Mouse (Mus musculus) liver, embryonic 14.5 days (tissue): ENCODE results near the gene Sox2. TPM values are rescaled to one million over a fixed set of nuclear protein-coding genes. Genes with fewer than 3 reads are reported as not detected.

Experiments used
- ATAC-seq: fragments of 200-750 bp; cut with Nextera tagmentation; 2 replicates; pipeline ENCODE4 v1.8.0; 2017; ENCODE audit warnings: moderate number of reproducible peaks, mild to moderate bottlenecking, moderate library complexity; ENCODE audit not compliant: insufficient read depth
- DNase-seq, 3 experiments: peaks; one replicate each; pipeline ENCODE4 v3.0.0-alpha.2; 2012 to 2013; ENCODE audit warnings: low read depth in 3 of 3, low spot score in 3 of 3
- H3K27ac ChIP-seq: fragments of 300-500 bp; sonication (generic); 2 replicates; pipeline ENCODE4 v1.5.1; 2014; ENCODE audit warnings: moderate library complexity, mild to moderate bottlenecking, control low read depth, inconsistent platforms
- H3K27me3 ChIP-seq: fragments of 300-500 bp; sonication (generic); 2 replicates; pipeline ENCODE4 v1.6.1; 2014; ENCODE audit warnings: mild to moderate bottlenecking, low read length, moderate library complexity; ENCODE audit not compliant: control insufficient read depth, insufficient read depth
- H3K36me3 ChIP-seq: fragments of 300-500 bp; sonication (generic); replicated peaks from 2 replicates; pipeline ENCODE4 v1.6.1; 2014; ENCODE audit warnings: low read depth; ENCODE audit not compliant: control insufficient read depth, insufficient read depth
- H3K4me1 ChIP-seq, 2 experiments: fragments of 200-500 bp in 1 of 2; fragments of 300-500 bp in 1 of 2; sonication (generic) in 1 of 2; replicated peaks; 2 replicates each; pipeline ENCODE4 v1.6.1; 2012 to 2014; ENCODE audit warnings: antibody characterized with exemption in 1 of 2, inconsistent platforms in 1 of 2, low read length in 1 of 2; ENCODE audit not compliant: control insufficient read depth in 2 of 2, insufficient read depth in 2 of 2
- H3K4me2 ChIP-seq: fragments of 300-500 bp; sonication (generic); 2 replicates; pipeline ENCODE4 v1.6.1; 2014; ENCODE audit warnings: low read depth, mild to moderate bottlenecking, control low read depth, moderate library complexity
- H3K4me3 ChIP-seq, 2 experiments: fragments of 200-500 bp in 1 of 2; fragments of 300-500 bp in 1 of 2; sonication (generic) in 1 of 2; 2 replicates each; pipeline ENCODE4 v1.5.1; 2012 to 2014; ENCODE audit warnings: low read depth in 2 of 2, low read length in 2 of 2, mild to moderate bottlenecking in 2 of 2, control low read depth in 1 of 2, inconsistent platforms in 1 of 2, moderate library complexity in 1 of 2; ENCODE audit not compliant: insufficient read depth in 1 of 2
- H3K9ac ChIP-seq: fragments of 300-500 bp; sonication (generic); replicated peaks from 2 replicates; pipeline ENCODE4 v1.6.1; 2014; ENCODE audit warnings: mild to moderate bottlenecking, control low read depth, moderate library complexity
- H3K9me3 ChIP-seq: fragments of 300-500 bp; sonication (generic); 2 replicates; pipeline ENCODE4 v1.6.1; 2016; ENCODE audit warnings: low read length, mixed read lengths; ENCODE audit not compliant: control insufficient read depth
- CTCF ChIP-seq: IDR thresholded peaks from 2 replicates; pipeline ENCODE4 v1.5.1; 2016; ENCODE audit warnings: antibody characterized with exemption, low read depth, control low read depth
- EP300 ChIP-seq: IDR thresholded peaks from 2 replicates; pipeline ENCODE4 v1.6.1; 2016; ENCODE audit warnings: antibody characterized with exemption, low read depth
- WGBS: fragments of 180-500 bp; shearing (Covaris S2); extraction: QIAGEN DNeasy Blood & Tissue Kit; methylation state at CpG from one replicate; pipeline ENCODE4 v1.1.7; 2014; ENCODE audit not compliant: insufficient replicate concordance; 5-methylcytosine and 5-hydroxymethylcytosine counted together
- polyA plus RNA-seq, 2 experiments: library from polyadenylated mRNA; depleted of rRNA in 1 of 2; stranded (reverse) in 1 of 2; unstranded in 1 of 2; fragments of >200 nt; fragmentation: Nextera tagmentation in 1 of 2; extraction: Ambion mirVana in 1 of 2; gene quantifications; 2 replicates each; pipeline versions ENCODE4 v1.2.1 to v1.2.3; 2012 to 2014

The Sox2 gene
- polyA plus RNA-seq, 2 experiments, result 0.06 TPM; not detected in 1

DNA sequence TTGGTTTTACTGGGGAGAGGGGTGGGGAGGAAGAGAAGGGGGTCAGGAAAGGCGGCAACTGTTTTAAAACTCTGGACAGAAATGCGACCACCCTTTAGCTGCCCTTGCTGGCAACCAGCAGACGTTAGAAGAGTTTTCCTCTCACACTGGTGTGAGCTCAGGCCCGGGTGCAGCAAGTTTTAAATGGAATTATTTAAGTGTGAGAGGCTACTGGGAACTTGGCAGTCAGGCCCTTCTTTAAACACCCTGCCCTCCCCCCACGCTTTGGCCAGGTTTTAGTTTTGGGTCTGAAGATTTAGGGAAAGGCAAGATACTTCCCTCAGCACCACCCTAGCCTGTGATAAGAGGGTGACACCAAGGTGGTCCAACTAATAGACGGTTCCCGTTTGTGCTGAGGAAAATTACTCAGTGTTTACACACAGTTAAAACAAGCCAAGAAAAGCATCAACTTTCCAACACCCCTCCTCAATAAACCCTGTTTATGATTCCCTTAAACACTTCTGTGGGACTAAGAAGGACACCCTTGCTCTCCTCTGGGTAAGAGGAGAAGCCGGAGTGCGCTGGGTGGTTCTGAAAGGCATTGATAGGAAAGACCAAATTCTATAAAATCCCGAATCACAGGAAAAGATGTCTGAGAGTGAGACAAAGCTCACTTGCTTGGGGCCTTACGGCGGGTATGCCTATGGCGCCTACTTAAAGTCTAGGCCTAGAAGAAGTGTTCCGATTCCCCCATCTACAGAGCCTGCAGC lies 10.5 kb downstream of the Sox2 start:
- WGBS, result 6% methylated on average over 14 of the region's 14 CpGs
- H3K4me1 ChIP-seq, result no peaks in the 10 kb centered on the region
- H3K4me3 ChIP-seq, result no peak overlapping the region
- ATAC-seq (no peak), DNase-seq (no peak)
- no peak overlapping the region for H3K9ac ChIP-seq
- H3K36me3 ChIP-seq, result no peaks in the 10 kb centered on the region
- peaks cover 100% of the 10 kb centered on the region for H3K27me3 ChIP-seq
- H3K4me2 ChIP-seq, result no peak overlapping the region
- H3K27ac ChIP-seq, result no peak overlapping the region
- no peak for TF ChIP-seq CTCF
- no peak for TF ChIP-seq EP300
- no peaks in the 10 kb centered on the region for H3K9me3 ChIP-seq

DNA sequence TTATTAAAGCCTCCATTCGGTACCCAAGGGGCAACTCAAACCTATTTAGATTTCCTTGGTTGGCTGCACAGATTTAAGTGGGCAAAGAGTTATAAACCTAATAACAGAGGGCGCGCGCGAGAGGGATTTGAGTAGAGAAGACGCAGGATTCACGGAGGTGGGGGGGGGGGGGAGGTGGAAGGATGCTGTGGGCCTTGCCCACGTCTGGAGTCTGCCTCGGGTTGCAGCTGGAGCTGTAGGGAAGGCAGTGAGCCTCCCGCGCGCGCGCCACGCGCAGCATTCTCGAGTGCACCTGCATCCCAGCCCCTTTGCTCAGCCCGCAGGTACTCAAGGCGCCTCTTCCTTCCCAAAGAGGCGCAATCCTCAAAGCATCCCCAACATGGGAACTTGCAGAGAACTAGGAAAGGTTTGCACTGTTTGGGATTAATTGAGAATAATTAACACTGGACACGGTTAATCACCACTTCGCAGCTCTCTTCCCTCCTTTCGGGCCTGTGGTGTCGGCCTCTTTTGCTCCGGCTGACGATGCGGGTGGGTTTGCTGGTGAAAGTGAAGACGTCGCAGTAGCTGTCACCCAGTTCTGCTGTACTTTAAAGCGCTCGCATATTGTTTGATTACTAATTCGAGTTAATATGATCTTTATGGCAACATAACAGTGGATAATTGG lies 11.3 kb downstream of the Sox2 start:
- H3K9ac ChIP-seq, result no peak overlapping the region
- no peak overlapping the region for H3K27ac ChIP-seq
- H3K4me1 ChIP-seq, result no peaks in the 10 kb centered on the region
- ATAC-seq (no peak), DNase-seq (no peak)
- no peak overlapping the region for H3K4me3 ChIP-seq
- no peaks in the 10 kb centered on the region for H3K9me3 ChIP-seq
- 3% methylated on average over 32 of the region's 32 CpGs for WGBS
- no peak overlapping the region for H3K4me2 ChIP-seq
- peaks cover 100% of the 10 kb centered on the region for H3K27me3 ChIP-seq
- no peak for TF ChIP-seq EP300
- TF ChIP-seq CTCF, result no peak
- H3K36me3 ChIP-seq, result no peaks in the 10 kb centered on the region

- H3K4me1 ChIP-seq, result no peaks in the 10 kb centered on the region
- H3K36me3 ChIP-seq, result no peaks in the 10 kb centered on the region
- H3K27me3 ChIP-seq, result peaks cover 98% of the 10 kb centered on the region
- TF ChIP-seq EP300 (no peak), CTCF (no peak)
- H3K27ac ChIP-seq, result no peak overlapping the region
- no peaks in the 10 kb centered on the region for H3K9me3 ChIP-seq
- H3K4me2 ChIP-seq, result no peak overlapping the region
- ATAC-seq (no peak), DNase-seq (no peak)
- no peak overlapping the region for H3K9ac ChIP-seq
- 5% methylated on average over 15 of the region's 15 CpGs for WGBS
- H3K4me3 ChIP-seq, result no peak overlapping the region
Measured at GRCm38 (mm10) chr3:34662008-34662711, 12.0 kb downstream of the Sox2 start.

- Histone ChIP-seq H3K36me3 (no peaks in the 10 kb centered on the region), H3K4me1 (no peaks in the 10 kb centered on the region), H3K9ac (no peak overlapping the region), H3K27me3 (peaks cover 94% of the 10 kb centered on the region), H3K4me3 (no peak overlapping the region), H3K9me3 (no peaks in the 10 kb centered on the region), H3K27ac (no peak overlapping the region), H3K4me2 (no peak overlapping the region)
- WGBS, result 1% methylated on average over 53 of the region's 53 CpGs
- no peak for TF ChIP-seq CTCF
- no peak for TF ChIP-seq EP300
- no peak for ATAC-seq
- DNase-seq, result no peak
Measured at GRCm38 (mm10) chr3:34662712-34663655, 12.8 kb downstream of the Sox2 start.
